Mouse (Mus musculus): ENCODE measurements around the gene Nrg3.

DNA sequence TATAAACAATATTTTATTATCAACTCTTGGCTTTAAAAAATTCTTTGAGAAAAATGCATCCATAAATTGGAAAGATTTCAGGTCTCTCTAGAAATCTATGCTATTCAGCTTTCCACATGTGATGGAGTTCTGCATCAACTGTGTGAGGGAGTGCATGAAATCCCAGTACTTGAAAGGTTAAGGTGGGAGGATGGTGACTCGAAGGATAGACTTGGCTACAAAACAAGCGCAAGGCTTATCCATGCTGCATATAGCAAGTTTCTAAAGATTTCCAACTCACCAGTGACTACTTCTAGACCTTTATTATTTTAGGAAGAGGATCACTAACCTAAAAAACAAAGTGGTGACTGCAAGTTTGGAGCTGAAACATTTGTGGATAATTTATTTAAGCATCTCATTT is 343.1 kb downstream of the Nrg3 start:
- TF ChIP-seq POLR2A (IDR thresholded peaks at IDR 0.05; ENCODE audit: borderline replicate concordance, extremely low read depth, insufficient read depth, insufficient read length, poor library complexity, severe bottlenecking) (no peak), CTCF (IDR thresholded peaks at IDR 0.05; ENCODE audit: borderline replicate concordance, extremely low read depth, insufficient read depth, insufficient read length) (no peak)

Measured in brain, embryonic 14.5 days (tissue).